In genomic region chr2:70588200-70588599, GRCm38 (mm10) we compare ENCODE assay signal across 21 mouse cellular contexts. TPM values are rescaled to one million over a fixed set of nuclear protein-coding genes. Genes with fewer than 3 reads are reported as not detected.
DNase-seq lines count a peak whose midpoint lies in the region; TF ChIP-seq lines count a peak whose summit lies in the region.
"Had no signal": no experiment of that assay in that cellular context is flagged by ENCODE, and none has a peak within 500 bp of the region (broad histone marks: within the 10 kb centered on the region; RNA-seq: fewer than 3 reads in every experiment).

No protein-coding gene starts in this region.

- H3K27ac ChIP-seq in layer of hippocampus, adult 2 months, result peak overlapping the region; percentile 64; the same call in 1 of the 2 replicates
- H3K27ac ChIP-seq: embryonic facial prominence, embryonic 13.5 days; embryonic facial prominence, embryonic 15.5 days; forebrain, embryonic 10.5 days; forebrain, embryonic 12.5 days had no signal

- peak; percentile 39 for DNase-seq in layer of hippocampus, adult 11-12 months (ENCODE audit: low spot score)
- DNase-seq in layer of hippocampus, postnatal 10 days (ENCODE audit: low spot score in 2 of 2), result no peak
- DNase-seq in layer of hippocampus, adult 2 months (ENCODE audit: low spot score in 2 of 2), result peak; percentile 30 to 49
- no peak for DNase-seq in layer of hippocampus, postnatal 25 days (ENCODE audit: extremely low spot score in 1 of 2, low spot score in 1 of 2)
- DNase-seq: adrenal gland, adult 2 months; adrenal gland, postnatal 10 days; adrenal gland, postnatal 25 days; cerebellum, adult 11 months; cerebellum, adult 18-20 months; cerebellum, adult 8-10 months; cerebellum, adult 9-11 months; cerebellum, postnatal 14 days; cerebellum, postnatal 36 days; embryo, embryonic 11 days had no signal

- TF ChIP-seq CTCF in layer of hippocampus, adult 2 months (conservative IDR thresholded peaks at IDR 0.05), result no peak

- no peak overlapping the region for H3K4me3 ChIP-seq in layer of hippocampus, adult 2 months
- H3K4me3 ChIP-seq: embryonic facial prominence, embryonic 13.5 days; embryonic facial prominence, embryonic 15.5 days; erythroblast, embryonic 14.5 days; forebrain, embryonic 10.5 days; forebrain, embryonic 12.5 days had no signal

RNA-seq across cellular contexts. Expression of gene Gad1, which starts 35.3 kb away (rescaled TPM):
- 100 to 1,000 TPM; 188 to 209 TPM for total RNA-seq in layer of hippocampus, postnatal 10 days (2021)
- 100 to 1,000 TPM; 343 to 384 TPM for total RNA-seq in layer of hippocampus, adult 2 months (2021)
- total RNA-seq in layer of hippocampus, postnatal 25 days (2021), result 100 to 1,000 TPM; 313 to 336 TPM
- total RNA-seq: common myeloid progenitor, adult 5-6 weeks; MEL had no signal

Comparison
In these comparisons a context has a peak if more than half of its experiments do, and no peak if none do; other contexts are left out.
1. DNase-seq: peak in layer of hippocampus, adult 11-12 months (single experiment) and layer of hippocampus, adult 2 months (2 of 2); none in layer of hippocampus, postnatal 10 days (0 of 2) and layer of hippocampus, postnatal 25 days (0 of 2).